Mouse (Mus musculus): ENCODE data around the gene Senp6.
"Not testable (repeated sequence)": the region's sequence is repeated elsewhere in the genome, so short reads cannot be mapped to it uniquely, and the experiment has no call there.

Senp6 gene

DNA sequence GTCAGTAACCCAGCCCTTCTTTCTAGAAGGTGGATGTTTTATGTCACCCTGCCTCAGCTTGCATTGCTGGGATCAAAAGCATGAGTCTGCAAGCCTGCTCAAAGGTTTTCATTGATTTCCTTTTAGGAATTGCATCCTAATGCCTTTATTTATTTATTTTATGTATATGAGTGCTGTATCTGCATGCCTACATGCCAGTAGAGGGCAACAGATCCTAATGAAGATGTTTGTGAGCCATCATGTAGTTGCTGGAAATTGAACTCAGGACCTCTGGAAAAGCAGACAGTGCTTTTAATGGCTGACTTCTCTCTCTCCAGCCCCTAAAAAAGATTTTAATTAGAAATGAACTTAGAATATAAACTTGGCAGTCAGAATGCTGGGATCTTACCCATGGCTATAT is 8.2 kb downstream of the Senp6 start:
- peak; percentile 12 for DNase-seq (ENCODE audit: low spot score)

DNA sequence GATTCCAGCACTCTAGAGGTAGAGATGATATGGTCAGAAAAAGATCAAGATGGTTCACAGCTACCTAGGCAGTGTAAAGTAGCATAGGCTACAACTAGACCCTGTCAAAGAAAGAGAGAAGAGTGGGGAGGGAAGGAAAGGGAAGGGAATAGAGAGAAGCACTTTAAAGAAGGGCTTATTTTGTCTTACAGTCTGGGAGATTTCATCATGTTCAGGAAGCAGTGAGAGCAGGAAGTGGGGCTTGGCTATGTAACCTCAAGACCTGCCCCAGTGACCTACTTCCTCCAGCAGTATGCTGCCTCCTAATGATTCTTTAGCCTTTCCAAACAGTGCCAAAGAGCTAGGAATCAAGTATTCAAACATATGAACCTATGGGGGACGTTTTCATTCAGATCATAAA is 14.2 kb downstream of the Senp6 start:
- no peak for DNase-seq (ENCODE audit: low spot score)

GRCm38 (mm10) chr9:80084429-80085092 is 17.9 kb downstream of the Senp6 start:
- no peak for DNase-seq (ENCODE audit: low spot score)

DNA sequence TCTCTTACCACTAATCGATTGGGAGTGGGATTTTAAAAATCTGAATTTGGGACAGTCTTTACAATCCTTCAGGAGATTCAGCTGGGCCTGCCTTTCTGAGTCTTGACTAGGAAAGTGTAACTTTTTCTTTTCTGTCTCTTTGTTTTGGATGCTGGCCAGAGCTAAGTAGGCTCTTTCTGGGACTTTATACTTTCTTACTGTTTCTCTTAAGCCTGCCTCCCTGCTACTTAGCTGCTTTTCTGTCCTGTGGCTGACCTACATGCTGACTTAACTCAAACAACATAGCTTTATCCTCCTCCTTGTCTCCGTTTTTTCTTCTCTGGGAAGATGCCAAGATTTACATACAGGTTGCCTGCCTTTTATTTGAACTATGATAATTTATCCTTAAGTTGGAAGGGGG is 19.0 kb downstream of the Senp6 start:
- no peak for DNase-seq (ENCODE audit: low spot score)

DNA sequence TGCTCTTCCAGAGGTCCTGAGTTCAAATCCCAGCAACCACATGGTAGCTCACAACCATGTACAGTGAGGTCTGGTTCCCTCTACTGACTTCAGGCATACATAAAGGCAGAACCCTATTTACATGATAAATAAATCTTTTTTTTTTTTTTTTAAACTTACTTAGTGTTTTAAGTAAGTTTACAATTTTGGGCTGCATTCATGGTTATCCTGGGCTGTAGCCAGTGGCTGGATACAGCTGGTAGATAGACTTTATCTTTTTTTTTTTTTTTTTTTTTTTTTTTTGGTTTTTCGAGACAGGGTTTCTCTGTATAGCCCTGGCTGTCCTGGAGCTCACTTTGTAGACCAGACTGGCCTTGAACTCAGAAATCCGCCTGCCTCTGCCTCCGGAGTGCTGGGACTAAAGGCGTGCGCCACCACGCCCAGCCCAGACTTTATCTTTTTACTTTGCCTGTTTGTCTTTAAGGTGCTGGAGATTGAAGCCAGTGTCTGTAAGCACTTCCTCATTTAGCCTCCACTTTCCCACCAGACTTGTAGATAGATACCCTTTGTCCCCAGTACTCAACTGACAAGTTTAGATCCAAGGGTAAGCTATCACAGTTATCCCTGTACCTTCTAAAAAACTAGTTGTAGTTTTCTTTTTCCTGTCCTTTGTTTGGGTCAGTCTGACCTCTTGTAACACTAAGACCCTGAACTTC is 19.7 kb downstream of the Senp6 start:
- not testable (repeated sequence) for DNase-seq (ENCODE audit: low spot score)

- DNase-seq (ENCODE audit: low spot score), result no peak
Observed at GRCm38 (mm10) chr9:80089409-80089808, 22.7 kb downstream of the Senp6 start.

GRCm38 (mm10) chr9:80096325-80096724 is 29.6 kb downstream of the Senp6 start:
- no peak for DNase-seq (ENCODE audit: low spot score)

GRCm38 (mm10) chr9:80145992-80146587 is 79.4 kb downstream of the Senp6 start:
- DNase-seq (ENCODE audit: low spot score), result no peak

DNA sequence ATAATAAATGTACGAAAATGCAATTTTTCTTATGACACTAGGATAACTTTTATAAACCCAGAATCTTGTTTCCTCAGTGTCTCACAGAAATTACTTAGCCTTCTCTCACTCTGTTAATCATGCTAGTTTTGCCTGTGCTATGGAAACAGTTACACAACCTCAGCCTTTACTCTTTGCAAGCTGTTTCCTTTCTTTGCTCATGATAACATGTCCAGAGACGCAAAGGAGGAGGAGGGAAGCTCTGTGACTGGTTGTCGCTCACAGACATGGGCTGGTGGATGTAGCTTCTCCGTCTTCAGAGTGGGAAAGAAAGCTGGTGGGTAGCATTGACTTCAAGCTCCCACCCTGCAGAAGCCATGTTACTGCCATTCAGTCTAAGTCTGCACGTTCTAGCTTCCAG is 82.9 kb downstream of the Senp6 start:
- DNase-seq (ENCODE audit: low spot score), result no peak

GRCm38 (mm10) chr9:80155277-80155676 is 88.6 kb downstream of the Senp6 start:
- DNase-seq (ENCODE audit: low spot score), result peak; percentile 56

- DNase-seq (ENCODE audit: low spot score), result no peak
Observed at GRCm38 (mm10) chr9:80156780-80157179, 90.1 kb downstream of the Senp6 start.

DNA sequence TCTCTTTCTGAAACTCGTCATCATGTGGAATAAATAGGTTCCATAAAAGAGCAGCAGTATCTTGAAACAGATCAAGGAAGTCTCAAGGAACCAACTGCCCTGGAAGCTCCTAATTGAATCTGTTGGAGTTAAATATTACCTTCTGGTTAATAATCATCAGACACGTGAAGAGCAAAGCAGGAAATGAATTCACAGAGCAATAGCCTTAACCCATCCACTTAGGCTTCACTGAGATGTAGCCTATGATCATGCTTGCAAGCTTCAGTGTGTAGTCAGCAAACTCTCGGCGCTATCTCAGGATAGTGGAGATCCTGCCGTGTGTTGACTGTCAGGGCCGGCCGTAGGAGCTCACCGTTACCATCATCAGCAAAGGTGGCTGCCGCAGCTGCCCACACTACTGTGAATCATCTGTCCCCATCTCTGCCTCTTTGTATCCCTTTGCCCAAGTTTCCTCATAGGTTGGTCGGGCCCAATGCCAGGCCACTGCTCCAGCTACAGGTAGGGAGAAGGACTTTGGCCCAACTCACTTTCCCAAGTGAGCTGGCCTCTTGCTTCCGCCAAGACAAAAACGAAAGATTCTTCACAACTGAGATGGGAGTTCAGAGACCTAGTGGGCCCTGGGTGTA is 91.2 kb downstream of the Senp6 start:
- no peak for DNase-seq (ENCODE audit: low spot score)

DNA sequence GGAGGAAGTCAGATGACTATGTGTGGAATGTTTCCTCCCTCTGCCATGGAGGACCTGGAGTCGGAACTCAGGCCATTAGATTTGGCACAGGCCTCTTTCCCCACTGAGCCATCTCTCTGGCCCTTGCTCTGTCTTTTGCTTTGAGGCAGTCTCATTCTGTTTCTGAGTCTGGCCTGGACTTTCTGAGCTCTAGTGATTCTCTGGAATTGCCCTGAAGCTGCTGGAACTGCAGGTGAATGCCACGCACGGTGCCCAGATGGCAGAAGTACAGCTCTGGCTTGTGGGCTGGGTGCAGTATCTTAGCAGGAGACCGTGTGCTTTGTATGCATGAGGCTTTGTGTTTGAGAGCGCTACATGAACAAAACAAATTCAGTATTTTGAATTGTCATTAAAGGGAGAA is 92.2 kb downstream of the Senp6 start:
- no peak for DNase-seq (ENCODE audit: low spot score)

GRCm38 (mm10) chr9:80161451-80161850 is 94.7 kb downstream of the Senp6 start:
- DNase-seq (ENCODE audit: low spot score), result no peak

DNA sequence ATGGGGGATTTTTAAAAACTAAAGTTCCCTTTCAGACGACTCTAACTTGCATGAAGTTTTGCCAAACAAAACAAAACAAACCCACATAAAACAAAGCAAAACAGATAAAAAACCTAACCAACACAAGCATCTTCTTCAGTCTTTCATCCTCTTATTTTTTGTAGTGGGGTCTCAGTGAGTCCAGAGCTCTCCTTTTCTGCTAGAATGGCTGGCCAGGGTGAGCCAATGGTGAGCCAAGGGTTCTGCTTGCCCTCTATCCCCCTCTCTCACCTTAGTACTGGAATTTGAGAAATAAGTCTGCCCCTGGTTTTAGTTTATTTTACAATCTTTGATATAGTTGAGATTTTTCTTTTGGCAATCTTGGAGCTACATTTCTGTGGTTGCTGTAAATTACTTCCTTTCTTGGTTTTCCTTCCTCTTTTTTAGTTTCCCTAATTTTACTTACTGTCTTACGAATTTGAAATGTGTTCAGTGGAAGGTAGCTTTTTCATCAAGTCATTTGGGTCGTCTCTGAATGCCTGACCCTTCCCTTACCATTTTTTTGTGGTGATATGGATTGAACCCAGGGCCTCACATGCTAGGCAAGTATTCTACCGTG is 96.5 kb downstream of the Senp6 start:
- no peak for DNase-seq (ENCODE audit: low spot score)

- DNase-seq (ENCODE audit: low spot score), result peak; percentile 45
Observed at GRCm38 (mm10) chr9:80164191-80164590, 97.5 kb downstream of the Senp6 start.

- DNase-seq (ENCODE audit: low spot score), result peak; percentile 92
Observed at GRCm38 (mm10) chr9:80164611-80165474, 98.1 kb downstream of the Senp6 start, which contains the start of gene Myo6. Myo6 (plus strand) TSS chr9:80165031.

GRCm38 (mm10) chr9:80165690-80166089 is 99.0 kb downstream of the Senp6 start:
- DNase-seq (ENCODE audit: low spot score), result no peak

DNA sequence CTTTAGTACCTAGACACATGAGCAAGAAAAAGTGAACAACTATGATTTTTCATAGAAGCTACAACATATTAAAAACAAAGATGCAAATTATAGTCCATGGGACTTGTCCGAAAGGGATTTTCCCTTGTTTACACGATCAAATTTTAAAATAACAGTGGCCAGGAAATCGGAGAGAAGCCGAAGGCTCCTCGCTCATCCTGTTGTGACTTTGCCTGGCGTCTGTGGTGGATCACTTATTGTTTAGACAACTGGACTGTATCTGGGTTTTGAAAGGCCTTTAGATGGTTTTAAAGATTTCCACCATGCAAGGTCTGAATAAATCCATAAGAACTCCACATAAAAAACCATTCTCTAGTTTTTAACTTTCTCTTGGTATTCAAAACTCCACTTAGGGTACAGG is 99.7 kb downstream of the Senp6 start:
- no peak for DNase-seq (ENCODE audit: low spot score)

DNA sequence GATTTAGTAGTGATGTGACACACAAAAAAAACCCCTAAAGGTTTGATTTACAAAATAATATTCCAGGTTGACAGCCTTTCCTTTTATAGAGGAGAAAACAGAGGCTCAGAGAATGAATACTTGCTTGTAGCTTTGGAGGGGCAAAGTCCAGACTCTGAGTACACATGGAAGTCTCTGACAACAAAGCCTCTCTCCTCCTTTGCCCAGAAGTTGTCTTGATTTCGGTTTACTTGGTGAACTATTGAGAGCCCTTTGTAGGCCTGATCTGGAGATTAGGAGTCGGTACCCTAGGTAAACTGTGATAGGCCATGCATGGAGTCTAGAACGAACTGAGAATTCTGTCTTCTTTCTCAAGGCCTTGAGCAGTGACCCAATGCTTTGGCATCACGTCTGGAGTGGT is 100.4 kb downstream of the Senp6 start:
- DNase-seq (ENCODE audit: low spot score), result no peak

- DNase-seq (ENCODE audit: low spot score), result no peak
Observed at GRCm38 (mm10) chr9:80169551-80169950, 102.8 kb downstream of the Senp6 start.

DNA sequence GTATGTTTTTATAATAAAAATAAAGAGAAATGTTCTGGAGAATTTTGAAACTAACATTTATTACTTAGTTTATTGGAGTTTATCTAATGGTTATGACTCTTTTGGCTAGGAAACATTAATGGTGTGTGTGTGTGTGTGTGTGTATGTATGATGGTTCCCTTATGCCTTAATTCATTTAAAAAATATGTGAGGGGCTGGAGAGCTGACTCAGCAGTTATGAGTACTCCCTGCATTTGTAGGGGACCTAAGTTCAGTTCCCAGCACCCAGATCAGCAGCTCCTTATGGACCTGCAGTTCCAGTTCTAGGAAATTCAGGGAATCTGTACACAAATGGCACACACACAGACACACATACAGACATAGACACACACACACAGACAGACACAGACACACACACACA is 104.5 kb downstream of the Senp6 start:
- DNase-seq (ENCODE audit: low spot score), result no peak
